Mouse (Mus musculus) frontal cortex, adult 2 months (tissue): ENCODE measurements around the gene Eef1g. TPM values are rescaled to one million over a fixed set of nuclear protein-coding genes. Genes with fewer than 3 reads are reported as not detected.

ENCODE experiments used
- DNase-seq, 2 experiments: peaks; one replicate each; pipeline ENCODE4 v3.0.0; 2022; ENCODE audit warnings: low spot score in 1 of 2; ENCODE audit errors: extremely low spot score in 1 of 2
- polyA plus RNA-seq: library from polyadenylated mRNA; depleted of rRNA; stranded (reverse); fragments of >200 nt; gene quantifications from 2 replicates; pipeline ENCODE4 v1.2.3, GENCODE M21; 2012; rRNA removed

Eef1g gene
- polyA plus RNA-seq: 257 and 281 TPM in 2 replicates

GRCm38 (mm10) chr19:8966590-8967372 lies at the start of gene Eef1g:
Gene Eef1g (plus strand): TSS chr19:8967041.
- DNase-seq: peak; percentile 99 to 100

GRCm38 (mm10) chr19:8919000-8919399 lies 47.8 kb upstream of the Eef1g start:
- no peak for DNase-seq

- no peak for DNase-seq
These were observed 47.2 kb upstream of the Eef1g start for GRCm38 (mm10) chr19:8919684-8920072.

GRCm38 (mm10) chr19:8920073-8920736 lies 46.6 kb upstream of the Eef1g start, which contains the start of gene B3gat3:
Gene B3gat3 (plus strand): TSS chr19:8920374.
- DNase-seq: peak; percentile 91 to 95

- no peak for DNase-seq
These were observed 46.0 kb upstream of the Eef1g start for GRCm38 (mm10) chr19:8920836-8921291.

- no peak for DNase-seq
These were observed 45.1 kb upstream of the Eef1g start for GRCm38 (mm10) chr19:8921741-8922140.

- no peak for DNase-seq
These were observed 40.1 kb upstream of the Eef1g start for GRCm38 (mm10) chr19:8926766-8927165.

- no peak for DNase-seq
These were observed 38.8 kb upstream of the Eef1g start for GRCm38 (mm10) chr19:8927891-8928525.

- DNase-seq: no peak
These were observed 38.1 kb upstream of the Eef1g start for GRCm38 (mm10) chr19:8928689-8929223.

GRCm38 (mm10) chr19:8929224-8930088 lies 37.4 kb upstream of the Eef1g start, which contains the start of the genes Rom1 and Eml3:
Gene Rom1 (minus strand): TSS chr19:8929356.
Gene Eml3 (plus strand): TSS chr19:8929552.
- DNase-seq: no peak

GRCm38 (mm10) chr19:8930117-8930516 lies 36.7 kb upstream of the Eef1g start:
- no peak for DNase-seq

GRCm38 (mm10) chr19:8930771-8931170 lies 36.1 kb upstream of the Eef1g start:
- no peak for DNase-seq

- no peak for DNase-seq
These were observed 30.1 kb upstream of the Eef1g start for GRCm38 (mm10) chr19:8936736-8937135.

- no peak for DNase-seq
These were observed 26.2 kb upstream of the Eef1g start for GRCm38 (mm10) chr19:8940526-8941133.

- no peak for DNase-seq
These were observed 25.7 kb upstream of the Eef1g start for GRCm38 (mm10) chr19:8941136-8941514.

GRCm38 (mm10) chr19:8941515-8942217 lies 25.2 kb upstream of the Eef1g start, which contains the start of gene Mta2:
Gene Mta2 (plus strand): TSS chr19:8941875.
- peak; percentile 85 to 95 for DNase-seq

GRCm38 (mm10) chr19:8942276-8942964 lies 24.4 kb upstream of the Eef1g start:
- DNase-seq: no peak

GRCm38 (mm10) chr19:8943047-8943446 lies 23.8 kb upstream of the Eef1g start:
- DNase-seq: no peak
